Mouse (Mus musculus) heart, postnatal 14 days (tissue): Measurements from ENCODE around the gene Mterf2. TPM values are rescaled to one million over a fixed set of nuclear protein-coding genes. Genes with fewer than 3 reads are reported as not detected.

Source experiments
- DNase-seq, 2 experiments: peaks; one replicate each; pipeline ENCODE4 v3.0.0; 2021 to 2022
- intact Hi-C: fragments of 180-260 bp; cut with DNase I; formaldehyde crosslinking; loops from one replicate; pipeline ENCODE4 v1.15.1; 2025
- total RNA-seq, 2 experiments: library from RNA; stranded (reverse); gene quantifications; 2 replicates each; pipeline ENCODE4 v1.2.3; 2021

Gene Mterf2
- total RNA-seq, 2 experiments from 2014 or later: 14.2 to 16.1 TPM

GRCm38 (mm10) chr10:85071605-85072152 is 56.1 kb downstream of the Mterf2 start:
- no peak for DNase-seq
- intact Hi-C loops: no loop called here

Other genes starting within 250 kb of the Mterf2 start
- gene Ric8b, start 210.4 kb downstream of the Mterf2 start, total RNA-seq: 10 to 100 TPM; 25.4 to 26.4 TPM
- gene Fhl4, start 25.5 kb downstream of the Mterf2 start, total RNA-seq: under 1 TPM; 0.41 to 0.50 TPM
- 10 to 100 TPM; 17.5 to 19.5 TPM for gene Tmem263, start 25.4 kb downstream of the Mterf2 start, total RNA-seq
- gene Cry1, start 57.0 kb upstream of the Mterf2 start, total RNA-seq: 10 to 100 TPM; 13.4 to 15.3 TPM